Mouse (Mus musculus): ENCODE measurements around the gene Il31ra. TPM values are rescaled to one million over a fixed set of nuclear protein-coding genes. Genes with fewer than 3 reads are reported as not detected.

Gene Il31ra
- polyA plus RNA-seq, 1 experiment: 0.56 TPM

- H3K27ac ChIP-seq (ENCODE audit: control insufficient read depth, insufficient read depth, low read depth, low read length): no peak overlapping the region
- no peak for TF ChIP-seq POLR2A (IDR thresholded peaks at IDR 0.05; ENCODE audit: control insufficient read depth, low read depth, low read length)
Measured at GRCm38 (mm10) chr13:112522896-112523295, 71.3 kb downstream of the Il31ra start.

GRCm38 (mm10) chr13:112522261-112522660 lies 71.9 kb downstream of the Il31ra start:
- Histone ChIP-seq H3K4me3 (ENCODE audit: control insufficient read depth, low read depth, low read length) (no peak overlapping the region), H3K4me1 (ENCODE audit: control insufficient read depth, insufficient read depth, low read length) (no peaks in the 10 kb centered on the region), H3K36me3 (ENCODE audit: control insufficient read depth, insufficient read depth, low read length) (no peaks in the 10 kb centered on the region), H3K27ac (ENCODE audit: control insufficient read depth, insufficient read depth, low read depth, low read length) (no peak overlapping the region), H3K27me3 (ENCODE audit: control insufficient read depth, insufficient read depth, low read length) (no peaks in the 10 kb centered on the region)
- TF ChIP-seq CTCF (IDR thresholded peaks at IDR 0.05; ENCODE audit: control insufficient read depth, insufficient read depth, insufficient replicate concordance, low read depth, low read length) (no peak), POLR2A (IDR thresholded peaks at IDR 0.05; ENCODE audit: control insufficient read depth, low read depth, low read length) (no peak)

More at GRCm38 (mm10) chr13:112522896-112523295, 71.3 kb downstream of the Il31ra start:
- Histone ChIP-seq H3K36me3 (ENCODE audit: control insufficient read depth, insufficient read depth, low read length) (no peaks in the 10 kb centered on the region), H3K27me3 (ENCODE audit: control insufficient read depth, insufficient read depth, low read length) (no peaks in the 10 kb centered on the region), H3K4me3 (ENCODE audit: control insufficient read depth, low read depth, low read length) (no peak overlapping the region), H3K4me1 (ENCODE audit: control insufficient read depth, insufficient read depth, low read length) (no peaks in the 10 kb centered on the region)

GRCm38 (mm10) chr13:112514546-112514945 lies 79.6 kb downstream of the Il31ra start:
- H3K36me3 ChIP-seq (ENCODE audit: control insufficient read depth, insufficient read depth, low read length): no peaks in the 10 kb centered on the region
- TF ChIP-seq CTCF (IDR thresholded peaks at IDR 0.05; ENCODE audit: control insufficient read depth, insufficient read depth, insufficient replicate concordance, low read depth, low read length) (no peak), POLR2A (IDR thresholded peaks at IDR 0.05; ENCODE audit: control insufficient read depth, low read depth, low read length) (no peak)
- no peaks in the 10 kb centered on the region for H3K4me1 ChIP-seq (ENCODE audit: control insufficient read depth, insufficient read depth, low read length)
- no peaks in the 10 kb centered on the region for H3K27me3 ChIP-seq (ENCODE audit: control insufficient read depth, insufficient read depth, low read length)
- H3K4me3 ChIP-seq (ENCODE audit: control insufficient read depth, low read depth, low read length): no peak overlapping the region
- no peak overlapping the region for H3K27ac ChIP-seq (ENCODE audit: control insufficient read depth, insufficient read depth, low read depth, low read length)

GRCm38 (mm10) chr13:112512824-112513223 lies 81.3 kb downstream of the Il31ra start:
- no peak overlapping the region for H3K4me3 ChIP-seq (ENCODE audit: control insufficient read depth, low read depth, low read length)
- H3K4me1 ChIP-seq (ENCODE audit: control insufficient read depth, insufficient read depth, low read length): no peaks in the 10 kb centered on the region
- no peaks in the 10 kb centered on the region for H3K27me3 ChIP-seq (ENCODE audit: control insufficient read depth, insufficient read depth, low read length)
- H3K36me3 ChIP-seq (ENCODE audit: control insufficient read depth, insufficient read depth, low read length): no peaks in the 10 kb centered on the region
- TF ChIP-seq POLR2A (IDR thresholded peaks at IDR 0.05; ENCODE audit: control insufficient read depth, low read depth, low read length) (no peak), CTCF (IDR thresholded peaks at IDR 0.05; ENCODE audit: control insufficient read depth, insufficient read depth, insufficient replicate concordance, low read depth, low read length) (no peak)
- no peak overlapping the region for H3K27ac ChIP-seq (ENCODE audit: control insufficient read depth, insufficient read depth, low read depth, low read length)

- Histone ChIP-seq H3K36me3 (ENCODE audit: control insufficient read depth, insufficient read depth, low read length) (no peaks in the 10 kb centered on the region), H3K4me3 (ENCODE audit: control insufficient read depth, low read depth, low read length) (no peak overlapping the region), H3K27ac (ENCODE audit: control insufficient read depth, insufficient read depth, low read depth, low read length) (no peak overlapping the region), H3K4me1 (ENCODE audit: control insufficient read depth, insufficient read depth, low read length) (no peaks in the 10 kb centered on the region), H3K27me3 (ENCODE audit: control insufficient read depth, insufficient read depth, low read length) (no peaks in the 10 kb centered on the region)
- TF ChIP-seq CTCF (IDR thresholded peaks at IDR 0.05; ENCODE audit: control insufficient read depth, insufficient read depth, insufficient replicate concordance, low read depth, low read length) (no peak), POLR2A (IDR thresholded peaks at IDR 0.05; ENCODE audit: control insufficient read depth, low read depth, low read length) (no peak)
Measured at GRCm38 (mm10) chr13:112511810-112512209, 82.3 kb downstream of the Il31ra start.

GRCm38 (mm10) chr13:112511261-112511660 lies 82.9 kb downstream of the Il31ra start:
- H3K27me3 ChIP-seq (ENCODE audit: control insufficient read depth, insufficient read depth, low read length): no peaks in the 10 kb centered on the region
- H3K27ac ChIP-seq (ENCODE audit: control insufficient read depth, insufficient read depth, low read depth, low read length): no peak overlapping the region
- H3K4me3 ChIP-seq (ENCODE audit: control insufficient read depth, low read depth, low read length): no peak overlapping the region
- H3K36me3 ChIP-seq (ENCODE audit: control insufficient read depth, insufficient read depth, low read length): no peaks in the 10 kb centered on the region
- no peak for TF ChIP-seq POLR2A (IDR thresholded peaks at IDR 0.05; ENCODE audit: control insufficient read depth, low read depth, low read length)
- no peak for TF ChIP-seq CTCF (IDR thresholded peaks at IDR 0.05; ENCODE audit: control insufficient read depth, insufficient read depth, insufficient replicate concordance, low read depth, low read length)
- no peaks in the 10 kb centered on the region for H3K4me1 ChIP-seq (ENCODE audit: control insufficient read depth, insufficient read depth, low read length)

GRCm38 (mm10) chr13:112510437-112511212 lies 83.5 kb downstream of the Il31ra start:
- TF ChIP-seq CTCF (IDR thresholded peaks at IDR 0.05; ENCODE audit: control insufficient read depth, insufficient read depth, insufficient replicate concordance, low read depth, low read length) (no peak), POLR2A (IDR thresholded peaks at IDR 0.05; ENCODE audit: control insufficient read depth, low read depth, low read length) (no peak)
- H3K27me3 ChIP-seq (ENCODE audit: control insufficient read depth, insufficient read depth, low read length): no peaks in the 10 kb centered on the region
- no peaks in the 10 kb centered on the region for H3K4me1 ChIP-seq (ENCODE audit: control insufficient read depth, insufficient read depth, low read length)
- no peak overlapping the region for H3K27ac ChIP-seq (ENCODE audit: control insufficient read depth, insufficient read depth, low read depth, low read length)
- H3K36me3 ChIP-seq (ENCODE audit: control insufficient read depth, insufficient read depth, low read length): no peaks in the 10 kb centered on the region
- H3K4me3 ChIP-seq (ENCODE audit: control insufficient read depth, low read depth, low read length): no peak overlapping the region
